Mouse (Mus musculus): ENCODE data around the gene Sox14. TPM values are rescaled to one million over a fixed set of nuclear protein-coding genes. Genes with fewer than 3 reads are reported as not detected.

The Sox14 gene
- polyA plus RNA-seq, 1 experiment from 2014 or later = 6.6 TPM

- ATAC-seq (ENCODE audit: low FRiP score) (peak; percentile 80), DNase-seq (ENCODE audit: low spot score) (peak; percentile 74)
- H3K4me3 ChIP-seq (ENCODE audit: low read depth, low read length) = no peak overlapping the region
- H3K9me3 ChIP-seq (ENCODE audit: control insufficient read depth, low read length) = no peaks in the 10 kb centered on the region
- H3K27me3 ChIP-seq (ENCODE audit: control insufficient read depth, insufficient read depth, low read length) = peaks cover 85% of the 10 kb centered on the region
- H3K27ac ChIP-seq (ENCODE audit: low read depth, low read length) = 0 out of 2 replicates have a peak overlapping the region, but pooled peaks have one; percentile 42
- WGBS = 1% methylated on average over 31 of the region's 31 CpGs
- peak overlapping the region; percentile 23 for H3K4me2 ChIP-seq (replicated peaks; ENCODE audit: low read depth, low read length)
- no peaks in the 10 kb centered on the region for H3K36me3 ChIP-seq (ENCODE audit: control insufficient read depth, insufficient read depth, low read length)
- H3K9ac ChIP-seq (ENCODE audit: low read depth, low read length) = no peak overlapping the region
- H3K4me1 ChIP-seq (replicated peaks; ENCODE audit: control insufficient read depth, insufficient read depth, low read length) = peaks cover 19% of the 10 kb centered on the region
Measured at GRCm38 (mm10) chr9:99872204-99873115, 3.5 kb downstream of the Sox14 start.

DNA sequence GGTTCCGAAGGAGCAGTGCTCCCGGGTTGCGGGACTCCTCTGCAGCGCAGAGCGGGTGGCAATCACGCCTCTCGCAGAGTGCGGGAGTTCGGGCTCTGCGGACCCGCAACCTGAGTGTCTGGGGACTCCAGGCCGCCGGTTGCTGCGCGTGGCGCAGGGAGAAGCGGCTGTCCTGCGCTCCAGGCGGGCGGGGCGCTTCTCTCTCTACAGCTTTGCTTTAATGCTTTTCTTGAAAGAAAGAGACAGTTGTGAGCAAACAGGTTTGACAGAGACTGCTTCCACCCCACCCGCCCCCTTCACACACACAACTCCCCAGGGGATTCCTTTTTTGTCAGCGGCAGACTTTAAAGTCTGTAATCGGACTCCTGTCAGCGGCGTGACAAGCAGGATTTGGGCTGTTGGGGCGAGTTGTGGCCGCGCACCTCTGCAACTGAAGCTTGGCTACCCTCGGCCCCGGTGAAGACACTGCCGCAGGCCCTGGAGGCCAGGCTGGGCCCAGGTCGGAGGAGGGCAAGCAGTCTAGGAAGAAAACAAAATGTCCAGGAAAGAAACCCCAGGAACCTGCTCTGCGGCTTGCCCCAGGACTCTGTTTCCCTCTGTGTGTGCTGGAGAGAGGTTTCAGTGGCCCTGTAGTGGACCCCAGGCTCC is 4.3 kb downstream of the Sox14 start:
- Histone ChIP-seq H3K9ac (ENCODE audit: low read depth, low read length) (peak overlapping the region; percentile 15; the same call in 1 of the 2 replicates), H3K4me1 (replicated peaks; ENCODE audit: control insufficient read depth, insufficient read depth, low read length) (peaks cover 19% of the 10 kb centered on the region), H3K27me3 (ENCODE audit: control insufficient read depth, insufficient read depth, low read length) (peaks cover 84% of the 10 kb centered on the region), H3K9me3 (ENCODE audit: control insufficient read depth, low read length) (no peaks in the 10 kb centered on the region), H3K4me3 (ENCODE audit: low read depth, low read length) (peak overlapping the region; percentile 18), H3K36me3 (ENCODE audit: control insufficient read depth, insufficient read depth, low read length) (no peaks in the 10 kb centered on the region), H3K4me2 (replicated peaks; ENCODE audit: low read depth, low read length) (peak overlapping the region; percentile 34), H3K27ac (ENCODE audit: low read depth, low read length) (0 out of 2 replicates have a peak overlapping the region, but pooled peaks have one; percentile 42)
- WGBS = under 1% methylated on average over 34 of the region's 34 CpGs
- ATAC-seq (ENCODE audit: low FRiP score) = no peak
- DNase-seq (ENCODE audit: low spot score) = peak; percentile 72

- ATAC-seq (ENCODE audit: low FRiP score) = no peak
- peak; percentile 66 for DNase-seq (ENCODE audit: low spot score)
Measured at GRCm38 (mm10) chr9:99870780-99871555, 5.0 kb downstream of the Sox14 start.

DNA sequence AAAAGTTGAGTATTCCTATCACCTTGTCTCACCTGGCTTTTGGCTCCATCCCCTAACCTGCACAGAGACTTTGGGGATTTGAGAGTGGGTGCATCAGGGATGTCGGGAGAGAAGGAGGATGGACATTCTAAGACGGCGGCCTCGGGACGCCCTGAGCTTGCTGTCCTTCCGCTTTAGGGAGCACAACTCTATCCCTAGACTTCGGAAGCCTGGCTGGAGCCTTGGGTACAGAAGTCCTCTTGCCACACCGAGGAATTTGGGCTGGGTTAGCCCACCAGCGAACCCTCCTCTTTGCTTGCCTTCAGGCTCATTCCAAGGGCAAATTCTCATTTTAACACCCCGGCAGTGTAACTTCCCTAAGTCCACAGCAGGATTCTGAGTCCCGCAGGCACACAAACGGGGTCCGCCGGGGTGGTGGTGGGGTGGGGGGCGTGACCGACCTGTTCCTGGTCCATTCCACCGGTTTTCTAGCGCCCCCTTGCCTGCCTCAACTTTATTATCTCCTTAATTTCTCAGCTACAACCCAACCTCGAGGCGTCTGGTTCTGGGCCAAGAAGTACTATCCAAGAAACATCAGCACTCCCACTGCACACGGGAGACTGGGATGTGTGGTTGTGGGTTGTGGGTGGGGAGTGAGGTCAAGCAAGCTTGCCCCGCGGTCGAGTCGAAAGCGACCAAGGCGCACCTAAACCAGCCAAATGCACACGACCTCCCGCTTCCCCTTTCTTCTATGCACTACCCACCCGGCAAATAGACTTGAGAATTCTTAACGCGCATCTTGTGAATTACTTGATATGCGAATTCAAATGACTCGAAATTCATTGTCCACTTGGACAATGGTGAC is 5.8 kb downstream of the Sox14 start:
- peaks cover 16% of the 10 kb centered on the region for H3K4me1 ChIP-seq (replicated peaks; ENCODE audit: control insufficient read depth, insufficient read depth, low read length)
- H3K27ac ChIP-seq (ENCODE audit: low read depth, low read length) = no peak overlapping the region
- H3K36me3 ChIP-seq (ENCODE audit: control insufficient read depth, insufficient read depth, low read length) = no peaks in the 10 kb centered on the region
- no peak overlapping the region; the same call in 1 of the 2 replicates for H3K4me2 ChIP-seq (replicated peaks; ENCODE audit: low read depth, low read length)
- 1% methylated on average over 34 of the region's 34 CpGs for WGBS
- H3K9ac ChIP-seq (ENCODE audit: low read depth, low read length) = no peak overlapping the region
- no peak for ATAC-seq (ENCODE audit: low FRiP score)
- H3K27me3 ChIP-seq (ENCODE audit: control insufficient read depth, insufficient read depth, low read length) = peaks cover 81% of the 10 kb centered on the region
- H3K4me3 ChIP-seq (ENCODE audit: low read depth, low read length) = peak overlapping the region; percentile 6; the same call in 1 of the 2 replicates
- H3K9me3 ChIP-seq (ENCODE audit: control insufficient read depth, low read length) = no peaks in the 10 kb centered on the region
- DNase-seq (ENCODE audit: low spot score) = peak; percentile 66

More at GRCm38 (mm10) chr9:99870780-99871555, 5.0 kb downstream of the Sox14 start:
- Histone ChIP-seq H3K9ac (ENCODE audit: low read depth, low read length) (peak overlapping the region; percentile 15; the same call in 1 of the 2 replicates), H3K36me3 (ENCODE audit: control insufficient read depth, insufficient read depth, low read length) (no peaks in the 10 kb centered on the region), H3K4me3 (ENCODE audit: low read depth, low read length) (peak overlapping the region; percentile 18), H3K4me1 (replicated peaks; ENCODE audit: control insufficient read depth, insufficient read depth, low read length) (peaks cover 17% of the 10 kb centered on the region), H3K27ac (ENCODE audit: low read depth, low read length) (no peak overlapping the region), H3K4me2 (replicated peaks; ENCODE audit: low read depth, low read length) (peak overlapping the region; percentile 34), H3K27me3 (ENCODE audit: control insufficient read depth, insufficient read depth, low read length) (peaks cover 84% of the 10 kb centered on the region), H3K9me3 (ENCODE audit: control insufficient read depth, low read length) (no peaks in the 10 kb centered on the region)
- under 1% methylated on average over 37 of the region's 37 CpGs for WGBS

- H3K9ac ChIP-seq (ENCODE audit: low read depth, low read length) = no peak overlapping the region
- peaks cover 76% of the 10 kb centered on the region for H3K27me3 ChIP-seq (ENCODE audit: control insufficient read depth, insufficient read depth, low read length)
- H3K4me2 ChIP-seq (replicated peaks; ENCODE audit: low read depth, low read length) = peak overlapping the region; percentile 26; the same call in 1 of the 2 replicates
- H3K4me3 ChIP-seq (ENCODE audit: low read depth, low read length) = peak overlapping the region; percentile 10; the same call in 1 of the 2 replicates
- WGBS = 0% methylated on average over 28 of the region's 29 CpGs
- H3K36me3 ChIP-seq (ENCODE audit: control insufficient read depth, insufficient read depth, low read length) = no peaks in the 10 kb centered on the region
- DNase-seq (ENCODE audit: low spot score) = peak; percentile 65
- no peak for ATAC-seq (ENCODE audit: low FRiP score)
- H3K4me1 ChIP-seq (replicated peaks; ENCODE audit: control insufficient read depth, insufficient read depth, low read length) = peaks cover 16% of the 10 kb centered on the region
- no peaks in the 10 kb centered on the region for H3K9me3 ChIP-seq (ENCODE audit: control insufficient read depth, low read length)
- no peak overlapping the region for H3K27ac ChIP-seq (ENCODE audit: low read depth, low read length)
Measured at GRCm38 (mm10) chr9:99869275-99869674, 6.7 kb downstream of the Sox14 start.

DNA sequence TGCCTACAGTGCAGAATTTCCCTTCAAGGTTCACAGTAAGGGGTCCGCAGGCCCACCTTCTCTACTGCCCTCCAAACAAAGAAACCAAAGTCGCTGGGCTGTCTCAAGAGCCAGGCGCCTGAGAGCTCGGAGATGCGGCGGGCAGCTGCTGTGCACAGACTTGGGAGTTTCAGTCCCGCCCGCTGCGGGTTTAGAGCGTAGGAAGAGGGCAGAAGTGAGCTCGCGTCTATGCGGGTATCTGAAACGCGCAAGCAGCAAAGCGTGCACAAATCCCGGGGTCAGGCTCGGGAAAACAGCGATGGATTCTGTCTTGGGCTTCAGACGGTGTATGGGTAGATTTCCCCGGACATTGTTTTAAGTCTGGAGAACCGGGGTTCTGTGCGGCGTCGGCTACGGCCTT is 7.4 kb downstream of the Sox14 start:
- peak; percentile 13; the same call in 1 of the 2 replicates for ATAC-seq (ENCODE audit: low FRiP score)
- H3K27me3 ChIP-seq (ENCODE audit: control insufficient read depth, insufficient read depth, low read length) = peaks cover 70% of the 10 kb centered on the region
- peaks cover 16% of the 10 kb centered on the region for H3K4me1 ChIP-seq (replicated peaks; ENCODE audit: control insufficient read depth, insufficient read depth, low read length)
- DNase-seq (ENCODE audit: low spot score) = peak; percentile 77
- no peak overlapping the region for H3K27ac ChIP-seq (ENCODE audit: low read depth, low read length)
- no peaks in the 10 kb centered on the region for H3K36me3 ChIP-seq (ENCODE audit: control insufficient read depth, insufficient read depth, low read length)
- H3K9ac ChIP-seq (ENCODE audit: low read depth, low read length) = peak overlapping the region; percentile 12; the same call in 1 of the 2 replicates
- peak overlapping the region; percentile 10 for H3K4me3 ChIP-seq (ENCODE audit: low read depth, low read length)
- no peaks in the 10 kb centered on the region for H3K9me3 ChIP-seq (ENCODE audit: control insufficient read depth, low read length)
- peak overlapping the region; percentile 12; the same call in 1 of the 2 replicates for H3K4me2 ChIP-seq (replicated peaks; ENCODE audit: low read depth, low read length)
- 0% methylated on average over 26 of the region's 26 CpGs for WGBS

GRCm38 (mm10) chr9:99868054-99868453 is 7.9 kb downstream of the Sox14 start:
- no peaks in the 10 kb centered on the region for H3K9me3 ChIP-seq (ENCODE audit: control insufficient read depth, low read length)
- H3K27me3 ChIP-seq (ENCODE audit: control insufficient read depth, insufficient read depth, low read length) = peaks cover 67% of the 10 kb centered on the region
- DNase-seq (ENCODE audit: low spot score) = peak; percentile 57
- ATAC-seq (ENCODE audit: low FRiP score) = no peak
- H3K4me1 ChIP-seq (replicated peaks; ENCODE audit: control insufficient read depth, insufficient read depth, low read length) = peaks cover 16% of the 10 kb centered on the region
- WGBS = 1% methylated on average over 11 of the region's 11 CpGs
- H3K9ac ChIP-seq (ENCODE audit: low read depth, low read length) = no peak overlapping the region
- no peak overlapping the region for H3K4me3 ChIP-seq (ENCODE audit: low read depth, low read length)
- H3K36me3 ChIP-seq (ENCODE audit: control insufficient read depth, insufficient read depth, low read length) = no peaks in the 10 kb centered on the region
- no peak overlapping the region for H3K27ac ChIP-seq (ENCODE audit: low read depth, low read length)
- H3K4me2 ChIP-seq (replicated peaks; ENCODE audit: low read depth, low read length) = no peak overlapping the region

Measured in hindbrain, embryonic 11.5 days (tissue).